Mouse (Mus musculus): ENCODE measurements around the gene Rxfp4.
"Not testable (repeated sequence)": the region's sequence is repeated elsewhere in the genome, so short reads cannot be mapped to it uniquely, and the experiment has no call there.

The Rxfp4 gene

GRCm38 (mm10) chr3:88607758-88608138 lies 45.2 kb downstream of the Rxfp4 start:
- DNase-seq, result no peak

DNA sequence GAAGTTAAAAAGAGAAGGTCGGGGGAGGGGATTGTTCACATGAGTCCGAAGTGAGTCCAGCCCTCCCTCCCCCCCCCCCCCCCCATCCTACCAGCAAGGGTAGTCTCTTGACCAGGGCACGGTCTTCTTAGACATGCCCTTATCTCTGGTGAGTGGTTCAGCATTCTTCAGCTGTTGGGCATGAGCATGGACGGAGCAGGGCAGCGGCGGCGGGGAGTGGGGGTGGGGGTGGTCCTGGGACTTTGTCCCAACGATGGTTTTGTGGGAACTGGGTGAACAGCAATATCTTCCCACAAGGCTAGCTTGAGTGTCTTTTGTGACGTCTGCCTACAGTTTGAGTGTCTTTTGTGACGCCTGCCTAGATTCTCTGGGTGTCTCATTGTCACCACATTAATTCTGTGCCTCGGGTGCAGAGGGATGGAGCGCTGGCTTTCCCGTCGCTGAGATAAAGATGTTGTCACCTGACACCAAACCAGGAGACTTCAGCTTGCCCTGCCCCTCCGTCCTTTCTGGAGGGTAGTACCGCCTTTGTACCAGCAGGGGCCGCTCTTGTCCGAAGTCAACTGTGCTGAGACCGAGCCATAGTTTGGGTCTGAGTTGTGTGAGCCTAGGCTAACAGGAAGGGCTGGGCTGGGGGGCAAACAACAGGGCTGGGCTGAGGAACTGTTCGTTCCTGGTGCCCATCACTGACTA lies 45.7 kb downstream of the Rxfp4 start:
- peak; percentile 90 to 96 for DNase-seq

GRCm38 (mm10) chr3:88605666-88606065 lies 47.3 kb downstream of the Rxfp4 start, which contains the start of gene Arhgef2:
Gene Arhgef2, plus strand, starts transcription at chr3:88605966.
- DNase-seq, result not testable (repeated sequence)

GRCm38 (mm10) chr3:88604863-88605262 lies 48.1 kb downstream of the Rxfp4 start:
- no peak for DNase-seq

DNA sequence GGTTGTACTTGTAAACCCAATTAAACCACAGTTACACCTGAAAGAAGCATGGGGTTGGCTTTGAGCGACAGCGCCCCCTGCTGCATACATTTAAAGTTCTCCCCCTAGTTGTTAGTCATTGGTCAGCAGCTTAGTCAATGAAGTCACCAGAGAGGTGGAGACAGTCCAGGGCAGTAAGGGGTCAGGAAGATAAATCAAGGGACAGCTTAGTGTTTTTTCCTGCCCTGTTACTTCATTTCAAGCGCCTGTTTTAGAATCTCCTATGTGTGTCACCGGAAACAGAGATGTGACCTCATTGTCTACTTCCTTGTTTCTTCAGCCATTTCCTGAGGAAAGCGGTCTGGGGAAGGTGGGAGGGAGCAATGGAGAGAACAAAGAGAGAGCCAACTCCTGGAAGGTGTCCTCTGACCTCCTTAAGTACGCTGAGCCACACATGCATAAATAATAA lies 49.2 kb downstream of the Rxfp4 start:
- peak; percentile 70 to 71 for DNase-seq

- no peak for DNase-seq
These were observed 50.5 kb downstream of the Rxfp4 start for GRCm38 (mm10) chr3:88602466-88602865.
